Mouse (Mus musculus) CH12.LX (cell line): ENCODE measurements at regions not wholly inside any gene's neighbourhood (a gene's known extent, or its start where the extent isn't known, plus 50 kb on each side); places are given as distances from the start of the nearest gene placed in this dataset.

Experiments
- DNase-seq: peaks from one replicate; pipeline ENCODE4 v3.0.0-alpha.2; 2013; ENCODE audit errors: extremely low read depth
- H3K27ac ChIP-seq: 2 replicates; pipeline ENCODE4 v1.5.1; 2012; ENCODE audit warnings: low read depth, mild to moderate bottlenecking, control low read depth, moderate library complexity; ENCODE audit not compliant: insufficient read depth
- H3K27me3 ChIP-seq: replicated peaks from 2 replicates; pipeline ENCODE3; 2012; ENCODE audit warnings: inconsistent platforms
- H3K36me3 ChIP-seq, 2 experiments: replicated peaks in 1 of 2; 2 replicates each; pipeline versions ENCODE3 to v1.6.1; 2012; ENCODE audit warnings: inconsistent platforms in 1 of 2, low read length in 1 of 2, mild to moderate bottlenecking in 1 of 2, mixed read lengths in 1 of 2, moderate library complexity in 1 of 2; ENCODE audit not compliant: control insufficient read depth in 1 of 2, insufficient read depth in 1 of 2
- H3K4me1 ChIP-seq, 2 experiments: 2 replicates each; pipeline ENCODE4 v1.6.1; 2012; ENCODE audit warnings: inconsistent platforms in 1 of 2, moderate library complexity in 1 of 2; ENCODE audit not compliant: insufficient read depth in 2 of 2, control insufficient read depth in 1 of 2
- H3K4me2 ChIP-seq: 2 replicates; pipeline ENCODE4 v1.6.1; 2012; ENCODE audit warnings: low read depth, mild to moderate bottlenecking, control low read depth; ENCODE audit not compliant: poor library complexity, insufficient read depth, severe bottlenecking
- H3K4me3 ChIP-seq, 3 experiments: fragments of 150-350 bp in 1 of 3; sonication (generic) in 1 of 3; replicated peaks in 1 of 3; 2 replicates each; pipeline versions ENCODE3 to v1.5.1; 2011 to 2012; ENCODE audit warnings: low read depth in 2 of 3, low read length in 2 of 3, mild to moderate bottlenecking in 2 of 3, moderate library complexity in 2 of 3, control low read depth in 1 of 3, improper control_type of control experiment in 1 of 3, inconsistent platforms in 1 of 3, mixed read lengths in 1 of 3; ENCODE audit not compliant: poor library complexity in 1 of 3
- H3K79me2 ChIP-seq: replicated peaks from 2 replicates; pipeline ENCODE4 v1.6.1; 2012; ENCODE audit warnings: mild to moderate bottlenecking, moderate library complexity; ENCODE audit not compliant: control insufficient read depth, poor library complexity, insufficient read depth, severe bottlenecking; ENCODE audit errors: extremely low read depth
- H3K9ac ChIP-seq: 2 replicates; pipeline ENCODE4 v1.6.1; 2012; ENCODE audit warnings: low read depth, mild to moderate bottlenecking, control low read depth, moderate library complexity; ENCODE audit not compliant: insufficient read depth
- H3K9me3 ChIP-seq: replicated peaks from 2 replicates; pipeline ENCODE3; 2012; ENCODE audit warnings: low read length, inconsistent platforms, mixed read lengths
- BHLHE40 ChIP-seq: IDR thresholded peaks from 2 replicates; pipeline ENCODE4 v1.6.1; 2011; ENCODE audit warnings: mild to moderate bottlenecking, low read depth, low read length, improper control_type of control experiment
- CHD1 ChIP-seq: IDR thresholded peaks from 2 replicates; pipeline ENCODE4 v1.6.1; 2012; ENCODE audit warnings: low read depth, low read length, improper control_type of control experiment, inconsistent platforms
- CHD2 ChIP-seq: IDR thresholded peaks from 2 replicates; pipeline ENCODE4 v1.6.1; 2011; ENCODE audit warnings: low read length, improper control_type of control experiment
- CTCF ChIP-seq, 2 experiments: IDR thresholded peaks in 1 of 2; conservative IDR thresholded peaks in 1 of 2; 2 replicates each; pipeline ENCODE4 v1.5.1; 2011 to 2012; ENCODE audit warnings: low read depth in 2 of 2, low read length in 2 of 2, improper control_type of control experiment in 1 of 2, inconsistent platforms in 1 of 2, mild to moderate bottlenecking in 1 of 2, moderate library complexity in 1 of 2
- EP300 ChIP-seq: IDR thresholded peaks from 2 replicates; pipeline ENCODE4 v1.6.1; 2011; ENCODE audit warnings: low read length, improper control_type of control experiment
- IRF4 ChIP-seq: IDR thresholded peaks from 2 replicates; pipeline ENCODE4 v1.6.1; 2014; ENCODE audit warnings: low read depth, mild to moderate bottlenecking, inconsistent platforms, low read length, improper control_type of control experiment
- JUN ChIP-seq: IDR thresholded peaks from 2 replicates; pipeline ENCODE4 v1.6.1; 2011; ENCODE audit warnings: low read depth, mild to moderate bottlenecking, low read length, improper control_type of control experiment, moderate library complexity; ENCODE audit not compliant: insufficient read depth
- MAFK ChIP-seq: IDR thresholded peaks from 2 replicates; pipeline ENCODE4 v1.6.1; 2011; ENCODE audit warnings: low read length, improper control_type of control experiment; ENCODE audit not compliant: insufficient replicate concordance
- MEF2A ChIP-seq: IDR thresholded peaks from 2 replicates; pipeline ENCODE4 v1.6.1; 2014; ENCODE audit warnings: low read depth, mild to moderate bottlenecking, inconsistent platforms, low read length, improper control_type of control experiment, borderline replicate concordance
- MXI1 ChIP-seq: IDR thresholded peaks from 2 replicates; pipeline ENCODE4 v1.6.1; 2011; ENCODE audit warnings: mild to moderate bottlenecking, low read depth, low read length, improper control_type of control experiment
- NELFE ChIP-seq: IDR thresholded peaks from 2 replicates; pipeline ENCODE4 v1.6.1; 2011; ENCODE audit warnings: low read depth, low read length, improper control_type of control experiment
- NRF1 ChIP-seq: IDR thresholded peaks from 2 replicates; pipeline ENCODE4 v1.6.1; 2014; ENCODE audit warnings: low read depth, mild to moderate bottlenecking, inconsistent platforms, low read length, improper control_type of control experiment, moderate library complexity
- POLR2A ChIP-seq: IDR thresholded peaks from 2 replicates; pipeline ENCODE4 v1.6.1; 2011; ENCODE audit warnings: low read depth, mild to moderate bottlenecking, improper control_type of control experiment, low read length
- POLR2AphosphoS2 ChIP-seq: IDR thresholded peaks from 2 replicates; pipeline ENCODE4 v1.6.1; 2011; ENCODE audit warnings: low read depth, low read length, improper control_type of control experiment
- RCOR1 ChIP-seq: conservative IDR thresholded peaks from 2 replicates; pipeline ENCODE4 v1.6.1; 2012; ENCODE audit warnings: low read depth, mild to moderate bottlenecking, inconsistent platforms, low read length, improper control_type of control experiment
- SIN3A ChIP-seq: IDR thresholded peaks from 2 replicates; pipeline ENCODE4 v1.6.1; 2012; ENCODE audit warnings: low read length, improper control_type of control experiment, inconsistent platforms
- TBP ChIP-seq: conservative IDR thresholded peaks from 2 replicates; pipeline ENCODE4 v1.6.1; 2011; ENCODE audit warnings: low read depth, low read length, improper control_type of control experiment
- TCF12 ChIP-seq: IDR thresholded peaks from 2 replicates; pipeline ENCODE4 v1.6.1; 2014; ENCODE audit warnings: low read depth, mild to moderate bottlenecking, inconsistent platforms, low read length, improper control_type of control experiment
- USF1 ChIP-seq: IDR thresholded peaks from 2 replicates; pipeline ENCODE4 v1.6.1; 2014; ENCODE audit warnings: low read depth, mild to moderate bottlenecking, inconsistent platforms, low read length, improper control_type of control experiment
- USF2 ChIP-seq: conservative IDR thresholded peaks from 2 replicates; pipeline ENCODE4 v1.6.1; 2011; ENCODE audit warnings: low read depth, low read length, improper control_type of control experiment
- ZC3H11A ChIP-seq: IDR thresholded peaks from 2 replicates; pipeline ENCODE4 v1.6.1; 2012; ENCODE audit warnings: low read depth, mild to moderate bottlenecking, inconsistent platforms, low read length, improper control_type of control experiment
- ZNF384 ChIP-seq: IDR thresholded peaks from 2 replicates; pipeline ENCODE4 v1.6.1; 2012; ENCODE audit warnings: low read depth, low read length, improper control_type of control experiment, inconsistent platforms
- dilution Hi-C: fragments of 300-500 bp; cut with MboI; formaldehyde crosslinking; loops from 2 replicates; pipeline ENCODE4 v1.14.3; 2020; ENCODE audit warnings: low sequenced_read_pairs; ENCODE audit not compliant: extremely low pct_unique_long_range_greater_than_20kb, extremely low pct_ligation_motif_present
- in situ Hi-C: fragments of 300-500 bp; cut with MboI; formaldehyde crosslinking; loops from 3 replicates; pipeline ENCODE4 v1.14.3; 2019; ENCODE audit warnings: low sequenced_read_pairs, low pct_ligation_motif_present, low pct_unique_long_range_greater_than_20kb, mixed read lengths

DNA sequence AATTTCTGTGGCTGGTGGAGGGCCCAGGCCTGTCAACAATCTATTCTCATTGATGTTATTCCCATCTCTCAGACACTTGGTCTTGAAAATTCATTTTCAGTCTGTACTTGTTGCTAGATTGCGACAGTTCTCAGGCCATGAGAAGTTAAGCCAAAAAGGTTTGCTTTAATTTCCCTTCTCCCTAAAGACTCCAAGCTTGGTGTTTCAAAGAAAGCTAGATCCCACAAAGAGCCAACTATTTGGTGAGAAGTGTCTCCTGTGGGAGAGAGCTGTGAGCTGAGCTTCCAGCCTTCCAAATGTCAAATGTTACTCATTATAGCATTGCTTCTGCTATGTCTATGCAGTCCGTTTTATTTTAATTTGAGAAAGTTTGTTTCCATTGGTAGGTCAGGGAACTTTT is 169.7 kb downstream of the Snx13 start:
- no peaks in the 10 kb centered on the region; a peak in 1 of 4 replicates for H3K4me1 ChIP-seq
- no peaks in the 10 kb centered on the region for H3K79me2 ChIP-seq
- H3K9ac ChIP-seq: no peak overlapping the region
- dilution Hi-C loops (no loop called here), in situ Hi-C loops (loop anchor here (25.0 kb wide), 1 partner anchor 671 kb away; no protein-coding TSS in a partner anchor)
- no peaks in the 10 kb centered on the region for H3K36me3 ChIP-seq
- DNase-seq: no peak
- H3K27me3 ChIP-seq: no peaks in the 10 kb centered on the region
- H3K4me3 ChIP-seq: no peak overlapping the region
- TF ChIP-seq SIN3A (no peak), MAFK (no peak), NRF1 (no peak), RCOR1 (no peak), USF1 (no peak), ZNF384 (no peak), BHLHE40 (no peak), CHD2 (no peak), USF2 (no peak), EP300 (no peak), JUN (no peak), CHD1 (no peak), POLR2AphosphoS2 (no peak), IRF4 (no peak), ZC3H11A (no peak)
- H3K4me2 ChIP-seq: no peak overlapping the region
- no peak overlapping the region for H3K27ac ChIP-seq
- H3K9me3 ChIP-seq: no peaks in the 10 kb centered on the region

DNA sequence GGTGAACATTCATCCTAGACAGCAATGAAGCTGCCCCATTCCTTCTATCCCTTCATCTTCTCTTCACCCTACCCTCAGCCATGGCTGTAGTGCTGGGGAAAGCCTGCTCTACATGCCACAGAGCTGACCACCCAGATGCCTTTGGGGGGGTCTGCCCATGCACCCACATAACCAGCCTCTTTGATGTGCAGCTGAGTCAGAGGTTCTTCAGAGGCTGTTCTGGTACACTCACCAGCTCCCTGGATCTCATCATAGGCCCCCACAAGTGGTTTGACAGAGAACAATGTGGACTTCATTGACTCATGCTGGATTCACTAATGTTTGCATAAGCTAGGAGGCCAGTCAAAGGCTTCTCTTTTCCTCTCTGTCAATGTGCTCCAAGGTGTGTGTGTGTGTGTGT is 162.4 kb downstream of the Snx13 start:
- no peak for TF ChIP-seq CHD2
- TF ChIP-seq BHLHE40: no peak
- no peak for TF ChIP-seq MEF2A
- no peak for TF ChIP-seq USF1
- no peak for TF ChIP-seq TBP
- TF ChIP-seq RCOR1: no peak
- no peak for TF ChIP-seq MXI1
- no peak for TF ChIP-seq POLR2A
- no peak for TF ChIP-seq SIN3A
- no peak for TF ChIP-seq EP300
- TF ChIP-seq CTCF (conservative IDR thresholded peaks at IDR 0.05 in 1 of 2, IDR thresholded peaks at IDR 0.05 in 1 of 2; ENCODE audit: low read depth in 2 of 2, low read length in 2 of 2): no peak
- no peak for TF ChIP-seq TCF12
- no peak for TF ChIP-seq NRF1
- TF ChIP-seq NELFE: no peak
- TF ChIP-seq POLR2AphosphoS2: no peak
- TF ChIP-seq IRF4: no peak
- dilution Hi-C loops (no loop called here), in situ Hi-C loops (loop anchor here (25.0 kb wide), 1 partner anchor 678 kb away; no protein-coding TSS in a partner anchor)
- Histone ChIP-seq H3K36me3 (no peaks in the 10 kb centered on the region), H3K79me2 (no peaks in the 10 kb centered on the region), H3K4me2 (no peak overlapping the region), H3K27me3 (no peaks in the 10 kb centered on the region), H3K4me3 (no peak overlapping the region), H3K9ac (no peak overlapping the region), H3K4me1 (peaks cover 0 to 5% of the 10 kb centered on the region in 2 experiments; a peak in 2 of 4 replicates), H3K9me3 (no peaks in the 10 kb centered on the region), H3K27ac (no peak overlapping the region)
- no peak for DNase-seq
